In the genomic region with DNA sequence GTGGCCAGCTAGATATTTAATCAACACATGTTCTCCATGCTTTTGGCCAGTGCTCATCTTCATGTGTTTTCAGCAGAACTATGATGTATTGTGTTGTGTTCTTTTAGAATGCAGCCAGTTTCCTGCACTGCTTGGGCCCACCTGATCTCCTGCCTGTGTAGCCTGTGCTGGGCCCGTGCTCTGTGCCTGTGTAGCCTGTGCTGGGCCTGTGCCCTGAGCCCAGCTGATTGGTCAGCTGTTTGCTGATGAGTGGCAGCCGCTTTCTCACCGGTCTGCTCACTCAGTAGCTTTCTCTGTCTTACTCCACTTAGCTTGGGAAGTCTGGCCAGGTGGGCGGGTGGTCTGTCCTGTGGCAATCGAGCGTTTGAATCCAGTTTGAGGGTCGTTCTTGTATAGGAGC, we compare ENCODE assay signal across 12 mouse cellular contexts.
"Had no signal": no experiment of that assay in that cellular context is flagged by ENCODE, and none has a peak within 500 bp of the region (broad histone marks: within the 10 kb centered on the region; RNA-seq: fewer than 3 reads in every experiment).

No protein-coding gene starts in this region.

- H3K4me1 ChIP-seq: limb, embryonic 13.5 days; neural tube, embryonic 15.5 days; stomach, embryonic 15.5 days had no signal

- H3K4me3 ChIP-seq: limb, embryonic 13.5 days; neural tube, embryonic 15.5 days; stomach, embryonic 15.5 days had no signal

- DNase-seq: kidney, postnatal 10 days; kidney, postnatal 4 days; left cerebral cortex, postnatal 4 days; lung, adult 18-20 months; midbrain, embryonic 14.5 days; right cerebral cortex, postnatal 4 days; thymus, adult 2 months; thymus, postnatal 25 days had no signal

- H3K9ac ChIP-seq: limb, embryonic 13.5 days; liver, embryonic 14.5 days; neural tube, embryonic 15.5 days; stomach, embryonic 15.5 days had no signal

- H3K27me3 ChIP-seq: limb, embryonic 13.5 days; neural tube, embryonic 15.5 days; stomach, embryonic 15.5 days had no signal

- H3K27ac ChIP-seq: limb, embryonic 13.5 days; liver, embryonic 14.5 days; neural tube, embryonic 15.5 days; stomach, embryonic 15.5 days had no signal

- H3K4me2 ChIP-seq: limb, embryonic 13.5 days; neural tube, embryonic 15.5 days; stomach, embryonic 15.5 days had no signal

- H3K9me3 ChIP-seq: limb, embryonic 13.5 days; neural tube, embryonic 15.5 days; stomach, embryonic 15.5 days had no signal
